Comparison of ENCODE assay signal across 23 mouse cellular contexts in the genomic region with DNA sequence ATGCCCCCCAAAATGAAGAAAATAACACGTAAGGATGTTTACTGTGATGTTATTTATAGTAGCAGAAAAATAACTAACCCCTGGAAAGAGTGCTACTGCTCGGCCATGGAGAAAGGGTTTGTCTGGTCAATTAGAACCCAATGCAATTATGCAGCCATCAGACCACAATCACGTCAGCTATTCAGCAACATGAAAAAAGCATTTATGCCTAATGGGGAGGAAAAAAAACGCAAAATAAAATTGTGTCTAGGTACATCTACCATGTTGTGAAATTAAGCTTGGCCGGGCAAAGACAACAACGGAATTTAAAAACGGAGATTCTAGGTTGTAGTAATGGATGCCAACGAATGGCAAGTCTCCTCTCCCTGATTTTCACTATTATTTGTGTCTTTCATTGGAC. TPM values are rescaled to one million over a fixed set of nuclear protein-coding genes. Genes with fewer than 3 reads are reported as not detected.
"Had no signal": no experiment of that assay in that cellular context is flagged by ENCODE, and none has a peak within 500 bp of the region (broad histone marks: within the 10 kb centered on the region; RNA-seq: fewer than 3 reads in every experiment).

No protein-coding gene starts in this region.

- H3K4me2 ChIP-seq: neural tube, embryonic 13.5 days; neural tube, embryonic 15.5 days; stomach, embryonic 15.5 days had no signal

- H3K4me3 ChIP-seq: neural tube, embryonic 13.5 days; neural tube, embryonic 15.5 days; stomach, embryonic 15.5 days had no signal

- DNase-seq: retina, postnatal 1 day; right cerebral cortex, adult 18-20 months; right cerebral cortex, postnatal 14 days; right cerebral cortex, postnatal 25 days; right cerebral cortex, postnatal 4 days; spleen, adult 18-20 months; thymus, adult 18-20 months; thymus, adult 2 months; thymus, postnatal 14 days; thymus, postnatal 25 days; thymus, postnatal 36 days; thymus, postnatal 4 days had no signal

- H3K36me3 ChIP-seq: neural tube, embryonic 13.5 days; neural tube, embryonic 15.5 days; stomach, embryonic 15.5 days had no signal

- H3K27me3 ChIP-seq: neural tube, embryonic 13.5 days; neural tube, embryonic 15.5 days; stomach, embryonic 15.5 days had no signal

- H3K9ac ChIP-seq: neural tube, embryonic 13.5 days; neural tube, embryonic 15.5 days; stomach, embryonic 15.5 days had no signal

- H3K9me3 ChIP-seq: neural tube, embryonic 13.5 days; stomach, embryonic 15.5 days had no signal

- H3K27ac ChIP-seq: neural tube, embryonic 13.5 days; neural tube, embryonic 15.5 days; stomach, embryonic 15.5 days; stomach, postnatal 0 days had no signal

RNA-seq across cellular contexts. Expression of a gene that starts 23.2 kb away (rescaled TPM):
- total RNA-seq: neutrophil, adult 5-6 weeks had no signal
- polyA plus RNA-seq: neural tube, embryonic 13.5 days; neural tube, embryonic 14.5 days; neural tube, embryonic 15.5 days; small intestine, adult 2 months; spleen, adult 2 months; stomach, embryonic 14.5 days; stomach, embryonic 15.5 days; stomach, embryonic 16.5 days; thymus, adult 2 months; thymus, postnatal 0 days had no signal

RNA-seq across cellular contexts. Expression of a gene that starts 56.6 kb away (rescaled TPM):
- total RNA-seq: neutrophil, adult 5-6 weeks had no signal
- polyA plus RNA-seq: neural tube, embryonic 13.5 days; small intestine, adult 2 months; spleen, adult 2 months; stomach, embryonic 14.5 days; stomach, embryonic 16.5 days; stomach, postnatal 0 days had no signal
